Mouse (Mus musculus) ES-Bruce4 (cell line): Measurements from ENCODE around the gene Rere.

Experiments used
- CTCF ChIP-seq: IDR thresholded peaks from one replicate; pipeline ENCODE4 v1.8.1; 2011; ENCODE audit warnings: low read depth, low read length
- EP300 ChIP-seq: IDR thresholded peaks from 2 replicates; pipeline ENCODE4 v1.6.1; 2011; ENCODE audit warnings: low read depth, low read length; ENCODE audit not compliant: insufficient read depth
- POLR2A ChIP-seq: IDR thresholded peaks from one replicate; pipeline ENCODE4 v1.8.1; 2011; ENCODE audit warnings: low read length; ENCODE audit not compliant: insufficient read depth

GRCm38 (mm10) chr4:150333927-150334682, 52.7 kb downstream of the Rere start:
- TF ChIP-seq CTCF (no peak), EP300 (no peak), POLR2A (no peak)
